Comparison of ENCODE assay signal across 9 mouse cellular contexts in the genomic region with DNA sequence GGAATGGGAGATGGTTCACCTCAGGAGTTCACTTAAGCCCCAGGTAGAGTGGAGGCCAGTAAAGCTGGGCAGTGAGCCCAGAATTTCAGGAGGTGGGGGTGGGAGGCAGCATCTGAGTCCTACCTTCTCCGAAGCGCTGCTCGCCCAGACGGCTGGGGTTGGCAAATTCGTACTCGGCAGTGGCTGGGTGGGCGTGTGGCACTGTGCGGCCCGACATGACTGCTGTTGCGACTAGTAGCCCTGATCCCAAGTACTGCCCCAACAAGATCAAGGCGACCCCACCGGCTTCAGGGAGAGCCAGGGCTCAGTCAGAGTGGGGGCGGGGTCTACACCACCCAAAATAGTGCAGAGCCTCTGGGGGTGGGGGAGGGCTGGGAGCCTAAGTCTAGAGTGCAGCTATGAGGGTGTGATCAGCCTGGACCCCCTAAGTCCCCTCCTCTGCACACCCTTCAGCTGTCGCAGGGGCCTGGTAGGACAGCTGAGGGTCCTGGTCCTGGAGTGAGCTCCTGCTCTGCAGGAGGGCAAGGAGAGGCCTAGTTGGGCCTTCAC. TPM values are rescaled to one million over a fixed set of nuclear protein-coding genes. Genes with fewer than 3 reads are reported as not detected.
DNase-seq lines count a peak whose midpoint lies in the region; ATAC-seq and TF ChIP-seq lines count a peak whose summit lies in the region.
"Had no signal": no experiment of that assay in that cellular context is flagged by ENCODE, and none has a peak within 500 bp of the region (broad histone marks: within the 10 kb centered on the region; RNA-seq: fewer than 3 reads in every experiment).

A gene (minus strand): TSS at position 301 of the 549 bp plus-strand sequence.

- no peaks in the 10 kb centered on the region; the same call in 1 of the 2 replicates for H3K4me1 ChIP-seq in hindbrain, embryonic 16.5 days (ENCODE audit: control insufficient read depth, insufficient read depth, low read depth, low read length)
- no peaks in the 10 kb centered on the region for H3K4me1 ChIP-seq in hindbrain, embryonic 11.5 days (replicated peaks; ENCODE audit: control insufficient read depth, insufficient read depth, low read length)
- H3K4me1 ChIP-seq in heart, postnatal 0 days (ENCODE audit: control insufficient read depth, insufficient read depth): peaks cover 14% of the 10 kb centered on the region; the same call in 1 of the 2 replicates
- H3K4me1 ChIP-seq in lung, embryonic 14.5 days (ENCODE audit: insufficient read depth): peaks cover 15% of the 10 kb centered on the region

- no peak for DNase-seq in hindbrain, embryonic 11.5 days (ENCODE audit: low spot score)
- DNase-seq in cerebellum, postnatal 14 days: peak; percentile 51 to 64
- DNase-seq in heart, postnatal 0 days (ENCODE audit: low spot score): peak; percentile 69
- peak; percentile 28 for DNase-seq in lung, embryonic 14.5 days
- DNase-seq in natural killer cell, adult 2 months (ENCODE audit: low spot score in 2 of 2): no peak
- no peak for DNase-seq in adrenal gland, adult 18-20 months (ENCODE audit: low spot score in 2 of 2)
- DNase-seq in urinary bladder, postnatal 10 days (ENCODE audit: low spot score): no peak

- no peak within 1 kb of the TSS for H3K4me3 ChIP-seq in hindbrain, embryonic 16.5 days (ENCODE audit: low read length)
- H3K4me3 ChIP-seq in hindbrain, embryonic 11.5 days (ENCODE audit: low read depth, low read length): no peak within 1 kb of the TSS
- peak within 1 kb of the TSS; percentile 74 for H3K4me3 ChIP-seq in heart, postnatal 0 days (ENCODE audit: low read depth, low read length)
- H3K4me3 ChIP-seq in lung, embryonic 14.5 days (ENCODE audit: low read depth, low read length): peak within 1 kb of the TSS; percentile 23

- H3K4me2 ChIP-seq in hindbrain, embryonic 16.5 days (ENCODE audit: low read length): peak within 1 kb of the TSS; percentile 11; the same call in 1 of the 2 replicates
- no peak within 1 kb of the TSS for H3K4me2 ChIP-seq in hindbrain, embryonic 11.5 days (replicated peaks; ENCODE audit: low read depth, low read length)
- peak within 1 kb of the TSS; percentile 86 for H3K4me2 ChIP-seq in heart, postnatal 0 days (ENCODE audit: low read depth, low read length)
- peak within 1 kb of the TSS; percentile 41 for H3K4me2 ChIP-seq in lung, embryonic 14.5 days

- ATAC-seq in hindbrain, embryonic 16.5 days: no peak
- no peak for ATAC-seq in hindbrain, embryonic 11.5 days (ENCODE audit: low FRiP score)
- peak; percentile 69 for ATAC-seq in heart, postnatal 0 days (ENCODE audit: insufficient read depth, low read depth)
- ATAC-seq in lung, embryonic 14.5 days (ENCODE audit: insufficient read depth): peak; percentile 72; the same call in 1 of the 2 replicates

- no peak within 1 kb of the TSS for H3K9ac ChIP-seq in hindbrain, embryonic 16.5 days (ENCODE audit: low read depth, low read length)
- H3K9ac ChIP-seq in hindbrain, embryonic 11.5 days (ENCODE audit: low read depth, low read length): no peak within 1 kb of the TSS
- peak within 1 kb of the TSS; percentile 94 for H3K9ac ChIP-seq in heart, postnatal 0 days (replicated peaks; ENCODE audit: low read depth, low read length)
- H3K9ac ChIP-seq in lung, embryonic 14.5 days: peak within 1 kb of the TSS; percentile 44

- TF ChIP-seq CTCF in heart, postnatal 0 days (IDR thresholded peaks at IDR 0.05; ENCODE audit: low read depth): no peak
- TF ChIP-seq CTCF in lung, embryonic 14.5 days (IDR thresholded peaks at IDR 0.05; ENCODE audit: low read depth): no peak

- 0 out of 2 replicates have a peak, but pooled peaks cover under 1% of the 10 kb centered on the region for H3K27me3 ChIP-seq in hindbrain, embryonic 16.5 days (replicated peaks; ENCODE audit: control insufficient read depth, insufficient read depth, low read length)
- H3K27me3 ChIP-seq in hindbrain, embryonic 11.5 days (ENCODE audit: control insufficient read depth, insufficient read depth, low read length): no peaks in the 10 kb centered on the region
- H3K27me3 ChIP-seq in heart, postnatal 0 days (ENCODE audit: control insufficient read depth, insufficient read depth, low read length): no peaks in the 10 kb centered on the region
- no peaks in the 10 kb centered on the region; the same call in 1 of the 2 replicates for H3K27me3 ChIP-seq in lung, embryonic 14.5 days (ENCODE audit: insufficient read depth, low read length)

- no peaks in the 10 kb centered on the region for H3K36me3 ChIP-seq in hindbrain, embryonic 16.5 days (ENCODE audit: control insufficient read depth, insufficient read depth, low read length)
- H3K36me3 ChIP-seq in hindbrain, embryonic 11.5 days (ENCODE audit: control insufficient read depth, insufficient read depth, low read length): no peaks in the 10 kb centered on the region
- peaks cover 14% of the 10 kb centered on the region for H3K36me3 ChIP-seq in heart, postnatal 0 days (replicated peaks; ENCODE audit: control insufficient read depth, insufficient read depth, low read length)
- H3K36me3 ChIP-seq in lung, embryonic 14.5 days (ENCODE audit: insufficient read depth): no peaks in the 10 kb centered on the region

- H3K27ac ChIP-seq in hindbrain, embryonic 16.5 days (ENCODE audit: low read depth, low read length): no peak within 1 kb of the TSS
- no peak within 1 kb of the TSS for H3K27ac ChIP-seq in hindbrain, embryonic 11.5 days (ENCODE audit: low read depth, low read length)
- H3K27ac ChIP-seq in heart, postnatal 0 days (ENCODE audit: low read depth): peak within 1 kb of the TSS; percentile 99
- peak within 1 kb of the TSS; percentile 83 for H3K27ac ChIP-seq in lung, embryonic 14.5 days (ENCODE audit: low read depth)

- no peak for TF ChIP-seq EP300 in heart, postnatal 0 days (IDR thresholded peaks at IDR 0.05; ENCODE audit: low read depth)

- 64% methylated on average over 14 of the region's 14 CpGs for WGBS in hindbrain, embryonic 16.5 days
- 71% methylated on average over 14 of the region's 14 CpGs for WGBS in hindbrain, embryonic 11.5 days
- 22% methylated on average over 14 of the region's 14 CpGs for WGBS in heart, postnatal 0 days
- WGBS in lung, embryonic 14.5 days: 65% methylated on average over 14 of the region's 14 CpGs

- no peaks in the 10 kb centered on the region for H3K9me3 ChIP-seq in hindbrain, embryonic 16.5 days (ENCODE audit: control insufficient read depth, low read length)
- H3K9me3 ChIP-seq in hindbrain, embryonic 11.5 days (ENCODE audit: control insufficient read depth, low read length): no peaks in the 10 kb centered on the region
- H3K9me3 ChIP-seq in heart, postnatal 0 days (replicated peaks; ENCODE audit: control insufficient read depth, low read length): no peaks in the 10 kb centered on the region
- no peaks in the 10 kb centered on the region for H3K9me3 ChIP-seq in lung, embryonic 14.5 days (ENCODE audit: low read depth, low read length)

RNA-seq across cellular contexts. Expression of the gene that starts here (rescaled TPM):
- 1.1 and 5.2 TPM in 2 replicates for polyA plus RNA-seq in hindbrain, embryonic 16.5 days (2015; fragmentation: Nextera tagmentation; extraction: Ambion mirVana)
- 1.9 and 2.4 TPM in 2 replicates for polyA plus RNA-seq in hindbrain, embryonic 11.5 days (2014; fragmentation: Nextera tagmentation; extraction: Ambion mirVana)
- total RNA-seq in heart, postnatal 0 days (2014; rRNA removed; ENCODE audit: low replicate concordance): 241 and 266 TPM in 2 replicates
- 309 and 313 TPM in 2 replicates for polyA plus RNA-seq in heart, postnatal 0 days (2015; fragmentation: Nextera tagmentation; extraction: Ambion mirVana)
- polyA plus RNA-seq in lung, embryonic 14.5 days (2014; fragmentation: Nextera tagmentation; extraction: Ambion mirVana): 3.4 and 6.0 TPM in 2 replicates
- total RNA-seq in adrenal gland, adult 18-20 months (2021): 1 to 10 TPM; 1.7 to 3.4 TPM
- total RNA-seq: MEL had no signal

Comparison
In these comparisons a context has a peak if more than half of its experiments do, and no peak if none do; other contexts are left out.
1. RNA of the gene that starts here (total RNA-seq): 241 to 266 TPM in heart, postnatal 0 days; 1.7 to 3.4 TPM in adrenal gland, adult 18-20 months; every median in the first group is over 10 times any median in the second.
2. RNA of the gene that starts here (polyA plus RNA-seq): 309 to 313 TPM in heart, postnatal 0 days; 3.4 to 6.0 TPM in lung, embryonic 14.5 days, 1.9 to 2.4 TPM in hindbrain, embryonic 11.5 days and 1.1 to 5.2 TPM in hindbrain, embryonic 16.5 days; every median in the first group is over 10 times any median in the second.
3. ATAC-seq: peak in heart, postnatal 0 days (single experiment) and lung, embryonic 14.5 days (single experiment); none in hindbrain, embryonic 16.5 days (single experiment) and hindbrain, embryonic 11.5 days (single experiment).
4. H3K27ac ChIP-seq: peak in heart, postnatal 0 days (single experiment) and lung, embryonic 14.5 days (single experiment); none in hindbrain, embryonic 16.5 days (single experiment) and hindbrain, embryonic 11.5 days (single experiment).
5. H3K4me3 ChIP-seq: peak in heart, postnatal 0 days (single experiment) and lung, embryonic 14.5 days (single experiment); none in hindbrain, embryonic 16.5 days (single experiment) and hindbrain, embryonic 11.5 days (single experiment).
6. H3K9ac ChIP-seq: peak in heart, postnatal 0 days (single experiment) and lung, embryonic 14.5 days (single experiment); none in hindbrain, embryonic 16.5 days (single experiment) and hindbrain, embryonic 11.5 days (single experiment).
7. DNase-seq: peak in cerebellum, postnatal 14 days (2 of 2), heart, postnatal 0 days (single experiment) and lung, embryonic 14.5 days (single experiment); none in hindbrain, embryonic 11.5 days (single experiment), natural killer cell, adult 2 months (0 of 2), adrenal gland, adult 18-20 months (0 of 2) and urinary bladder, postnatal 10 days (single experiment).